In the genomic region with DNA sequence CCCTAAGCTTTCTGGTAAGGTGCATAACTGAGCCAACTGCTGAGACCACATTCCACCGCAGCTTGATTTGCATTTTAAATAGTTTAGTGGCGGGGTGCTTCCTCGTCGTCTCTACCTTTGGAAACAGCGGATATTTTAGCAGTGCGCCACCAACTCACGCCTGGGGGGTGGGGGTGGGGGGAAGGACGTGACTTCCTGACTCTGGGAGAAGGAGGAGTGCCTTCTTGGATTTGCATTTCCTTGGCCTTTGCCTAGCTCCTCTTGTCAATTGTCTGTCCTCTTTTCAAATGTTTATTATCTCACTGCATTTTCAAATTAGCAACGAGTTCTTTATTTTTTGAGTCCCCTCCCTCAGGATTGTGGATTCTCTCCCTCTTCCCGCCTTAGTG, we compare ENCODE assay signal across 12 mouse cellular contexts. TPM values are rescaled to one million over a fixed set of nuclear protein-coding genes. Genes with fewer than 3 reads are reported as not detected.
DNase-seq lines count a peak whose midpoint lies in the region; ATAC-seq lines count a peak whose summit lies in the region.
"Had no signal": no experiment of that assay in that cellular context is flagged by ENCODE, and none has a peak within 500 bp of the region (broad histone marks: within the 10 kb centered on the region; RNA-seq: fewer than 3 reads in every experiment).

No protein-coding gene starts in this region.

- DNase-seq in liver, embryonic 11.5 days (ENCODE audit: low spot score), result no peak
- no peak for DNase-seq in liver
- DNase-seq in forebrain, embryonic 14.5 days (ENCODE audit: low spot score), result no peak
- DNase-seq in thymus, postnatal 4 days, result no peak
- no peak for DNase-seq in cerebellum, adult 9-10 months
- no peak for DNase-seq in left cerebral cortex, postnatal 10 days (ENCODE audit: extremely low spot score in 1 of 2, low spot score in 2 of 2)
- DNase-seq: cerebellum, adult 8-10 months; gastrocnemius, postnatal 10 days; thymus, postnatal 25 days had no signal

- ATAC-seq in liver, embryonic 11.5 days (replicated peaks; ENCODE audit: low FRiP score), result no peak
- no peak for ATAC-seq in forebrain, embryonic 14.5 days
- no peak for ATAC-seq in limb, embryonic 15.5 days (ENCODE audit: insufficient number of reproducible peaks, low FRiP score, low TSS enrichment, low read depth)
- no peak for ATAC-seq in stomach, embryonic 16.5 days (ENCODE audit: insufficient read depth, low FRiP score)

- no peak overlapping the region for H3K9ac ChIP-seq in liver, embryonic 11.5 days (ENCODE audit: low read depth, low read length)
- no peak overlapping the region for H3K9ac ChIP-seq in forebrain, embryonic 14.5 days (ENCODE audit: low read length)
- no peak overlapping the region for H3K9ac ChIP-seq in limb, embryonic 15.5 days
- H3K9ac ChIP-seq in stomach, embryonic 16.5 days (ENCODE audit: low read length), result no peak overlapping the region

- H3K4me1 ChIP-seq in liver, embryonic 11.5 days (replicated peaks; ENCODE audit: control insufficient read depth, insufficient read depth, low read length), result 0 out of 2 replicates have a peak, but pooled peaks cover 4% of the 10 kb centered on the region
- peaks cover 9% of the 10 kb centered on the region; the same call in 1 of the 2 replicates for H3K4me1 ChIP-seq in forebrain, embryonic 14.5 days (ENCODE audit: control insufficient read depth, insufficient read depth, low read length)
- peaks cover 17% of the 10 kb centered on the region for H3K4me1 ChIP-seq in limb, embryonic 15.5 days
- H3K4me1 ChIP-seq in stomach, embryonic 16.5 days (ENCODE audit: control insufficient read depth, insufficient read depth, low read length), result 0 out of 2 replicates have a peak, but pooled peaks cover 7% of the 10 kb centered on the region

- intact Hi-C loops in left cerebral cortex, postnatal 10 days (cut with DNase I), result no loop called here

- 5% methylated on average over 10 of the region's 10 CpGs for WGBS in liver, embryonic 11.5 days
- WGBS in forebrain, embryonic 14.5 days, result 2% methylated on average over 10 of the region's 10 CpGs
- 6% methylated on average over 10 of the region's 10 CpGs for WGBS in limb, embryonic 15.5 days
- WGBS in stomach, embryonic 16.5 days, result 9% methylated on average over 10 of the region's 10 CpGs

- H3K36me3 ChIP-seq in liver, embryonic 11.5 days (ENCODE audit: control insufficient read depth, insufficient read depth, low read length), result no peaks in the 10 kb centered on the region
- H3K36me3 ChIP-seq in forebrain, embryonic 14.5 days (ENCODE audit: control insufficient read depth, insufficient read depth, low read length), result no peaks in the 10 kb centered on the region
- no peaks in the 10 kb centered on the region for H3K36me3 ChIP-seq in limb, embryonic 15.5 days
- H3K36me3 ChIP-seq in stomach, embryonic 16.5 days (ENCODE audit: control insufficient read depth, insufficient read depth, low read length), result no peaks in the 10 kb centered on the region

- H3K27me3 ChIP-seq in liver, embryonic 11.5 days (replicated peaks; ENCODE audit: control insufficient read depth, insufficient read depth, low read length), result peaks cover 31% of the 10 kb centered on the region
- peaks cover 33% of the 10 kb centered on the region for H3K27me3 ChIP-seq in forebrain, embryonic 14.5 days (replicated peaks; ENCODE audit: control insufficient read depth, insufficient read depth, low read length)
- H3K27me3 ChIP-seq in limb, embryonic 15.5 days, result peaks cover 16% of the 10 kb centered on the region
- H3K27me3 ChIP-seq in stomach, embryonic 16.5 days (ENCODE audit: control insufficient read depth, insufficient read depth, low read length), result peaks cover 14% of the 10 kb centered on the region

- no peak overlapping the region for H3K4me3 ChIP-seq in liver, embryonic 11.5 days (ENCODE audit: low read depth, low read length)
- no peak overlapping the region for H3K4me3 ChIP-seq in forebrain, embryonic 14.5 days (ENCODE audit: low read depth, low read length)
- peak overlapping the region; percentile 10; the same call in 1 of the 2 replicates for H3K4me3 ChIP-seq in limb, embryonic 15.5 days
- 0 out of 2 replicates have a peak overlapping the region, but pooled peaks have one; percentile 6 for H3K4me3 ChIP-seq in stomach, embryonic 16.5 days (replicated peaks; ENCODE audit: low read length)

- no peaks in the 10 kb centered on the region for H3K9me3 ChIP-seq in liver, embryonic 11.5 days (ENCODE audit: control insufficient read depth, low read length)
- no peaks in the 10 kb centered on the region for H3K9me3 ChIP-seq in forebrain, embryonic 14.5 days (replicated peaks; ENCODE audit: control insufficient read depth, low read length)
- no peaks in the 10 kb centered on the region for H3K9me3 ChIP-seq in limb, embryonic 15.5 days
- H3K9me3 ChIP-seq in stomach, embryonic 16.5 days (replicated peaks; ENCODE audit: control insufficient read depth, low read length), result no peaks in the 10 kb centered on the region

- H3K4me2 ChIP-seq in liver, embryonic 11.5 days, result peak overlapping the region; percentile 31; the same call in 1 of the 2 replicates
- peak overlapping the region; percentile 18 for H3K4me2 ChIP-seq in forebrain, embryonic 14.5 days (ENCODE audit: low read length)
- H3K4me2 ChIP-seq in limb, embryonic 15.5 days, result peak overlapping the region; percentile 69
- H3K4me2 ChIP-seq in stomach, embryonic 16.5 days (ENCODE audit: low read depth, low read length), result peak overlapping the region; percentile 53

- no peak overlapping the region for H3K27ac ChIP-seq in liver, embryonic 11.5 days (ENCODE audit: low read depth, low read length)
- no peak overlapping the region for H3K27ac ChIP-seq in forebrain, embryonic 14.5 days (ENCODE audit: low read depth, low read length)
- H3K27ac ChIP-seq in limb, embryonic 15.5 days, result no peak overlapping the region
- H3K27ac ChIP-seq in stomach, embryonic 16.5 days (ENCODE audit: low read length), result no peak overlapping the region

RNA-seq across cellular contexts. Expression of a gene that starts 1.4 kb away (rescaled TPM):
- 0.05 TPM in 1 of 2 replicates, not detected in the other for polyA plus RNA-seq in liver, embryonic 11.5 days (2014; fragmentation: Nextera tagmentation; extraction: Ambion mirVana)
- 0.14 TPM in 1 of 2 replicates, not detected in the other for polyA plus RNA-seq in forebrain, embryonic 14.5 days (2014; fragmentation: Nextera tagmentation; extraction: Ambion mirVana)
- 0.14 and 0.29 TPM in 2 replicates for polyA plus RNA-seq in limb, embryonic 15.5 days (2015; fragmentation: Nextera tagmentation; extraction: Ambion mirVana)
- polyA plus RNA-seq in stomach, embryonic 16.5 days (2015; fragmentation: Nextera tagmentation; extraction: Ambion mirVana), result 0.14 TPM in 1 of 2 replicates, not detected in the other
- total RNA-seq in left cerebral cortex, postnatal 10 days (2021), result not detected
- total RNA-seq: gastrocnemius, postnatal 10 days; liver, adult 2 months had no signal
- polyA plus RNA-seq: liver, adult 2 months had no signal

Comparison
In these comparisons a context has a peak if more than half of its experiments do, and no peak if none do; other contexts are left out.
1. H3K4me2 ChIP-seq: peak in every context shown above with its lines; median percentile 69 in limb, embryonic 15.5 days; 53 in stomach, embryonic 16.5 days; 31 in liver, embryonic 11.5 days; 18 in forebrain, embryonic 14.5 days.
2. H3K4me3 ChIP-seq: peak in limb, embryonic 15.5 days (single experiment) and stomach, embryonic 16.5 days (single experiment); none in liver, embryonic 11.5 days (single experiment) and forebrain, embryonic 14.5 days (single experiment).